Mouse (Mus musculus) v-Abl transformed pro-B cells (cell line): ENCODE results near the gene Cdan1.
"Not testable (repeated sequence)": the region's sequence is repeated elsewhere in the genome, so short reads cannot be mapped to it uniquely, and the experiment has no call there.

Source experiments
- in situ Hi-C, 2 experiments: fragments of 400-800 bp; cut with MboI; formaldehyde crosslinking; loops; one replicate each; pipeline ENCODE4 v1.15.1; 2025; ENCODE audit not compliant: unreplicated experiment in 2 of 2

Cdan1 gene

DNA sequence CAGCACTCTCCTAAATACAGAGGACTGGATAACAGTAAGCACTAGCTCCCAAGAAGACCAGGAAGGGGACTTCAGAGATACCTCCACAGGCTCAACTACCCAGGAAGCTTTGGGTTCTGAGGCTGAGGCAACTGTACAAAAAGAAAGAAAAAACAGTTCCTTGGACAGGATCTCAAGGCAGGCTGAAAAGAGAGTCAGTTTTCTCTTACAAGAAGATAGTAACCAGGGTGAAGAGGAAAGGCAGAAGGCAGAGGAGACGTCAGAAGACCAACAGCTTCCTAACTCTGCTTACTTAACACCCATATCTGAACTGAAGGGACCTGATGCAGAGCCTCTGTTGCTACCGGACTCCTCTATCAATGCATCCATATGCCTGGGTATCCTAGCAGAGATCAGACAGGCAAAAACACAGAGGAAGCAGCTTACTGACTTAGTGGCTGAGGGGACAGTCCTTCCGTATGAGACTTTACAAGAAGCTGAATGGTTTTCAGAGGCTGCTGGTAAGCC is 149.5 kb downstream of the Cdan1 start:
- in situ Hi-C loops: no loop called here

DNA sequence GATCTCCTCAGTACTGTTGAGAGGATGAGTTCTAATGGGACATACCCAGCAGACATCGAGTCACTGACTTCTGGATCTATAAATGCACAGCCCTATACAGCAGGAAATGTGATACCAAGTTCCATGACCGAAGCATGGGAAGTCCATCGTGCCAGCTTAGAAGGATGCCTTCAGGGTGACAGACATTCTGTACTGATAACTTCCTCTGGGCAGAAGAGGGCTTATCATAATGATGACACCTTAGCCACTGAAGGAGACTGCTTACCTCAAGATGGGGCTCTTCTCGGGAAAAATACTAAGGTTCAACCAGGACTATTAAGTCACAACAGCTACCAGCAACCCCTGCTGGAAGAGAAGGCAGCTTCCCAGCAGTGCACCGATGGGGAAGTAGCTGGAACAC is 152.2 kb downstream of the Cdan1 start:
- in situ Hi-C loops: no loop called here

- in situ Hi-C loops: not testable (repeated sequence)
Measured at GRCm38 (mm10) chr2:120681151-120681550, 168.8 kb downstream of the Cdan1 start.

DNA sequence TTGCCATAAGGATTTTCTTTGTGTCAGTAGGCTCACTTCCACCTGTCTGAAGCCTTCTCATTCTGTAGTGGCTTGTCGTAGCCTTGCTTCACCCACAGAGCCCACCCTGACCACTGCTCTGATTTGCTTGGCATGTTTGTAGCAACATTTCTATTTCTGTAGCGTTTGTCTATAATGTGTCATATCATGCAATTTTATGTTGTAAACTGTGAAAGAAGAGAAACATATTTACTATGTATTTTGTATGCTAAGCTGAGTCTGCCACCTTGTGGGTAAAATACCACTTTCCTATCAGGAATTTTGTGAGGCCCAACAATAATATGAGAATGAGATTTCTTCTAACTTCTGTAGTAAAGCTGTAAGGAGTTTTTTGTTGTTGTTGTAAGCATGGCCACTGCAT is 179.7 kb downstream of the Cdan1 start:
- in situ Hi-C loops: loop anchor here (25.0 kb wide), 1 partner anchor 483 kb away; no protein-coding TSS in a partner anchor

- in situ Hi-C loops: loop anchor here (25.0 kb wide), 1 partner anchor 480 kb away; no protein-coding TSS in a partner anchor
Measured at GRCm38 (mm10) chr2:120667446-120667845, 182.5 kb downstream of the Cdan1 start.
